Mouse (Mus musculus) heart, adult 2 months (tissue): ENCODE data around the gene Slc4a4. TPM values are rescaled to one million over a fixed set of nuclear protein-coding genes. Genes with fewer than 3 reads are reported as not detected.

ENCODE experiments used
- DNase-seq, 2 experiments: peaks; one replicate each; pipeline ENCODE4 v3.0.0; 2021
- H3K27ac ChIP-seq: fragments of 200-600 bp; 2 replicates; pipeline ENCODE4 v1.8.1; 2022
- H3K27me3 ChIP-seq: fragments of 200-500 bp; 2 replicates; pipeline ENCODE4 v1.6.1; 2012; ENCODE audit warnings: mild to moderate bottlenecking, low read length, inconsistent platforms, mixed read lengths; ENCODE audit not compliant: control insufficient read depth, insufficient read depth
- H3K36me3 ChIP-seq: fragments of 200-500 bp; 2 replicates; pipeline ENCODE4 v1.6.1; 2012; ENCODE audit warnings: low read length, inconsistent platforms; ENCODE audit not compliant: control insufficient read depth, insufficient read depth
- H3K4me1 ChIP-seq: fragments of 200-500 bp; 2 replicates; pipeline ENCODE4 v1.6.1; 2011; ENCODE audit warnings: low read length; ENCODE audit not compliant: control insufficient read depth, insufficient read depth
- H3K4me3 ChIP-seq: fragments of 200-600 bp; 2 replicates; pipeline ENCODE4 v1.8.1; 2022
- H3K79me2 ChIP-seq: fragments of 200-500 bp; replicated peaks from 2 replicates; pipeline ENCODE4 v1.6.1; 2012; ENCODE audit warnings: mild to moderate bottlenecking, inconsistent platforms, low read length, moderate library complexity, mixed read lengths; ENCODE audit not compliant: control insufficient read depth, insufficient read depth
- H3K9ac ChIP-seq: fragments of 200-500 bp; 2 replicates; pipeline ENCODE4 v1.6.1; 2012; ENCODE audit warnings: low read depth, mild to moderate bottlenecking, control low read depth, inconsistent platforms, low read length, mixed read lengths
- CTCF ChIP-seq: fragments of 200-600 bp; IDR thresholded peaks from 2 replicates; pipeline ENCODE4 v1.8.1; 2022; ENCODE audit warnings: antibody characterized with exemption, mild to moderate bottlenecking, moderate library complexity
- EP300 ChIP-seq: fragments of 200-500 bp; IDR thresholded peaks from 2 replicates; pipeline ENCODE4 v1.6.1; 2011; ENCODE audit warnings: low read depth, low read length, control low read depth; ENCODE audit not compliant: insufficient read depth
- POLR2A ChIP-seq: fragments of 200-500 bp; IDR thresholded peaks from 2 replicates; pipeline ENCODE4 v1.6.1; 2011; ENCODE audit warnings: mild to moderate bottlenecking, low read depth, low read length, control low read depth; ENCODE audit not compliant: insufficient read depth
- WGBS: fragments of 180-500 bp; shearing (Covaris S2); methylation state at CpG from one replicate; pipeline ENCODE4 v1.1.7; 2018; 5-methylcytosine and 5-hydroxymethylcytosine counted together
- intact Hi-C: fragments of 180-260 bp; cut with DNase I; formaldehyde crosslinking; loops from one replicate; pipeline ENCODE4 v1.15.1; 2025
- polyA plus RNA-seq: library from polyadenylated mRNA; depleted of rRNA; stranded (reverse); fragments of >200 nt; gene quantifications from 2 replicates; pipeline ENCODE4 v1.2.3, GENCODE M21; 2012
- total RNA-seq, 2 experiments: library from RNA; stranded (reverse); gene quantifications; 2 replicates each; pipeline ENCODE4 v1.2.3; 2021

Slc4a4 gene
- total and polyA plus RNA-seq, 3 experiments, result 4.9 to 25.5 (median 19.4) TPM

DNA sequence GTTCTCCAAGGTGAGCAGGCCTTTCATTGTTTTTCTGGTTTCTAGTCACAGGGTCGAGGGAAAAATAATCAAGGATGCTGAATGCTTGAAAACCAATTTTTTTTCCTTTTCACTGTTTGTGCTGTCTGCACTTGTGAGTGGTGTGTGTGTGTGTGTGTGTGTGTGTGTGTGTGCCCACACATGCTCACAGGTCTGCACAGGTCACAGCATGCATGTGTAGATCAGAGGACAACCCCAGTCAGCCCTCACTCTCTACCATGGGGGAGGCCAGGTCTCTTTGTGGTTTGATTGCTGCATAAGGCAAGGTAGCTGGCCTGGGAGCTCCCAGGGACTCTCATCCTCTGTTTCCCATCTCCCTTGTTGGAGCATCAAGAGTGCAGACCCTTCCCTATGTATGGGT, 16.9 kb downstream of the Slc4a4 start:
- WGBS, result 75% methylated on average over 1 of the region's 1 CpGs
- TF ChIP-seq EP300 (no peak), POLR2A (no peak), CTCF (no peak)

DNA sequence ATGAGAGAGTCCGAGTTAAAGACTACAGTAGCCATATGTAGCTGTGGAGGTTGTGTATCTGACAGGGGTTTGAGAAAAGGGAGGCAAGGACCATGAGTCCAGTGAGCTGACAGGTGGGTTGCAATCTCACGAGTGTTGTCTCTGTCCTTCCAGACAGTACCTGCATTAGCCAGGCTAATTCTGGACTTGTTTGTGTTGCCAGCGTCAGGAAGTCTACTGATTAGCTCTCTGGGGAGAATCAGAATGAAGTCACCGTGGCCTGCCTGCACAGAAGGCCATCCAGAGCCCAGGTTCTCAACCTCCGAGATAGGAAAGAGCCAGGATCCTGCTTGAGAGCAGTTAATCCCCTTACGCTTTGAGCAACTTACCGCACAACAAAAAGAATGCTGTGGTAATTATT, 18.2 kb downstream of the Slc4a4 start:
- no peaks in the 10 kb centered on the region for H3K4me1 ChIP-seq
- TF ChIP-seq CTCF, result no peak
- TF ChIP-seq POLR2A, result no peak
- TF ChIP-seq EP300, result no peak
- WGBS, result 32% methylated on average over 7 of the region's 7 CpGs
- no peak overlapping the region for H3K4me3 ChIP-seq
- H3K27ac ChIP-seq, result no peak overlapping the region
- no peak for DNase-seq
- no peaks in the 10 kb centered on the region for H3K79me2 ChIP-seq
- H3K9ac ChIP-seq, result no peak overlapping the region
- intact Hi-C loops, result no loop called here
- H3K27me3 ChIP-seq, result no peaks in the 10 kb centered on the region
- H3K36me3 ChIP-seq, result no peaks in the 10 kb centered on the region

More for the DNA sequence above, 16.9 kb downstream of the Slc4a4 start:
- no peaks in the 10 kb centered on the region for H3K79me2 ChIP-seq
- no peak overlapping the region for H3K4me3 ChIP-seq
- intact Hi-C loops, result no loop called here
- no peaks in the 10 kb centered on the region for H3K27me3 ChIP-seq
- DNase-seq, result no peak
- no peaks in the 10 kb centered on the region for H3K4me1 ChIP-seq
- H3K9ac ChIP-seq, result no peak overlapping the region
- no peaks in the 10 kb centered on the region for H3K36me3 ChIP-seq
- H3K27ac ChIP-seq, result no peak overlapping the region

DNA sequence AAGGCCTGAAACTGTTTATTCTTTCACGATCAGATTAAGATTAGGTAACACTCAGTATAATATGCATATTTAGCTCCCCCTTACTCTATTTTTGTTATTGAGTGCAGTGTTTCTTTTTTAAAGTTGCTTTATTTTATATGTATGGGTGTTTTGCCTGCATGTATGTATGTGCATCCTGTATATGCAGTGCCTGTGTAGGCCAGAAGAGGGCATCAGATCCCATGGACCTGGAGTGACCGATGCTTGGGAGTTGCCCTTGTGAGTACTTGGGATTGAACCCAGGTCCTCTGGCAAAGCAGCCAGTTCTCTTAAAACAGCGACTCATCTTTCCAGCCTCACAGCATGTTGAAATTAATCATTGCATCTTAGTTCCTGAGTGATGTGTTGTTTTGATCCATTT, 21.0 kb downstream of the Slc4a4 start:
- WGBS, result 91% methylated on average over 3 of the region's 3 CpGs
- Histone ChIP-seq H3K79me2 (no peaks in the 10 kb centered on the region; the same call in 1 of the 2 replicates), H3K4me3 (no peak overlapping the region), H3K27ac (no peak overlapping the region), H3K9ac (no peak overlapping the region), H3K36me3 (no peaks in the 10 kb centered on the region), H3K4me1 (no peaks in the 10 kb centered on the region), H3K27me3 (no peaks in the 10 kb centered on the region)
- TF ChIP-seq EP300 (no peak), POLR2A (no peak), CTCF (0 out of 2 replicates have a peak, but pooled peaks have one; percentile 19)
- no peak for DNase-seq
- intact Hi-C loops, result no loop called here

DNA sequence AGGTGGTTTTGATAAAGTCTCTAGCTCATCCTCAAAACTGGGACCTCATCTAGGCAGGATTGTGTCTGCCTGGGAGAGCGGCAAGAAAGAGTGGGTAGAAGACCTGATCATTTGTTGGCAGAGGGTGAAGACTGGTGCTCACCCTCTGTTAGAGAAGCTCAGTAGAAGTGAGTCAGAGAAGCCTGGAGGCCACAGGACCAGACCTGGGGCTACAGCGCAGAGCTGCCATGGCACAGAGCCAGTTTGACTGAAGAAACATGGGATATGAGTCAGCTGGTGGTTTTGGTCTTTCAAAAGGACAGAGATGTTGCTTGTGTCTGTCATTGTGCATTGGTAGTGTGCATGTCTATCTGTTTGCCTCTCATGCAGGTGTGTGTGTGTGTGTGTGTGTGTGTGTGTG, 26.0 kb downstream of the Slc4a4 start:
- Histone ChIP-seq H3K4me3 (no peak overlapping the region), H3K4me1 (no peaks in the 10 kb centered on the region; the same call in 1 of the 2 replicates), H3K27me3 (no peaks in the 10 kb centered on the region), H3K36me3 (no peaks in the 10 kb centered on the region), H3K27ac (no peak overlapping the region), H3K79me2 (no peaks in the 10 kb centered on the region; the same call in 1 of the 2 replicates), H3K9ac (no peak overlapping the region)
- TF ChIP-seq EP300, result no peak
- no peak for TF ChIP-seq POLR2A
- TF ChIP-seq CTCF, result no peak
- intact Hi-C loops, result no loop called here
- DNase-seq, result peak in 1 of 2 experiments; percentile 31
- 65% methylated on average over 2 of the region's 2 CpGs for WGBS

DNA sequence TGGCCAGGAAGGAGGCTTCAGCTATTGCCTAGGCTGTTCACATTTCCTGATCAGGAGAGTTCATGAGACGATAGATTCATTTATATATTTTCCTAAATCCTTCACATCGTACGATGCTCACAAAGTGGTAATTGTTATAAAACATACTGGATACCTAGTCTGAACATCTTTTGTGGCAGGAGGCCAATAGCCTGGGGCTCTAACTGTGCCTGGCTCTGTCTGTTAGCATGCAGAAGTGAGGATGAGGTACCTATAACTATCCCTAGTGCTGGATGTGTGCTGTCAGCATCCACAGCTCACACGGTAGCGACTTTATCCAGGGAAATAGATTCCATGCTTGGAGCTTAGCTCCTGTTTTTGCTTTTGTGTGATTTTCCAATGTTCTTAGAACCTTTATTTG, 28.5 kb downstream of the Slc4a4 start:
- Histone ChIP-seq H3K4me1 (no peaks in the 10 kb centered on the region; the same call in 1 of the 2 replicates), H3K27ac (no peak overlapping the region), H3K9ac (no peak overlapping the region), H3K36me3 (peaks cover 6% of the 10 kb centered on the region; the same call in 1 of the 2 replicates), H3K79me2 (no peaks in the 10 kb centered on the region; the same call in 1 of the 2 replicates), H3K4me3 (no peak overlapping the region), H3K27me3 (no peaks in the 10 kb centered on the region)
- TF ChIP-seq POLR2A, result no peak
- TF ChIP-seq CTCF, result no peak
- TF ChIP-seq EP300, result no peak
- intact Hi-C loops, result no loop called here
- whole genome bisulfite sequencing, result 94% methylated on average over 5 of the region's 5 CpGs
- no peak for DNase-seq

DNA sequence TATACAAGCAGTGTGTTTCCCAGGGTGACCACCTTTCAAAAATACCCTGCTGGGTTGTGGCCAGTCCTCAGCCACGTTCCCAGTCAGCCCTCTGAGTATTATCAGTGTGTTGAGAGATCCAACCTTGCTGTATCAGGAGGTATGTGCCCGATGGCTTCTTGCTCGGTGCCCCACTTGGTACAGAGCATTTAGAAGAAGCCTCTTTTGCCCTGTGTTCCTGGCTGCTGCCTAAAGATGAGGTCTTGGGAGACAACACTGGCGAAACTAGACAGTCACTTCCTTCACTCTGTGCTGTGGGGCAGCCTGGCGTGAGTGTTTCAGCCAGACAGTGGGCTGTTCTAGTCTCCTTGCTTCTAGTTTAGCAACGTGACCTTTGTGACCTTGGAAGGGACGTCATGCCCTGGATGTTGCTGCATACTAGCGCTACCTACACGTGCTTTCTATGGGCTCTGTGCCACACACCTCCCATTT, 29.9 kb downstream of the Slc4a4 start:
- Histone ChIP-seq H3K4me1 (no peaks in the 10 kb centered on the region; the same call in 1 of the 2 replicates), H3K36me3 (peaks cover 6% of the 10 kb centered on the region; the same call in 1 of the 2 replicates), H3K27me3 (no peaks in the 10 kb centered on the region), H3K4me3 (no peak overlapping the region), H3K27ac (peak overlapping the region; percentile 85), H3K9ac (no peak overlapping the region), H3K79me2 (no peaks in the 10 kb centered on the region)
- intact Hi-C loops, result no loop called here
- WGBS, result 43% methylated on average over 9 of the region's 9 CpGs
- TF ChIP-seq EP300, result 0 out of 2 replicates have a peak, but pooled peaks have one; percentile 46
- TF ChIP-seq POLR2A, result no peak
- no peak for TF ChIP-seq CTCF
- DNase-seq, result peak; percentile 34 to 59
